Mouse (Mus musculus): Measurements from ENCODE around the gene Gps2. TPM values are rescaled to one million over a fixed set of nuclear protein-coding genes. Genes with fewer than 3 reads are reported as not detected.
"Not testable (repeated sequence)": the region's sequence is repeated elsewhere in the genome, so short reads cannot be mapped to it uniquely, and the experiment has no call there.

Gene Gps2
- polyA plus RNA-seq, 2 experiments from 2014 or later, result 90.7 to 106 TPM

DNA sequence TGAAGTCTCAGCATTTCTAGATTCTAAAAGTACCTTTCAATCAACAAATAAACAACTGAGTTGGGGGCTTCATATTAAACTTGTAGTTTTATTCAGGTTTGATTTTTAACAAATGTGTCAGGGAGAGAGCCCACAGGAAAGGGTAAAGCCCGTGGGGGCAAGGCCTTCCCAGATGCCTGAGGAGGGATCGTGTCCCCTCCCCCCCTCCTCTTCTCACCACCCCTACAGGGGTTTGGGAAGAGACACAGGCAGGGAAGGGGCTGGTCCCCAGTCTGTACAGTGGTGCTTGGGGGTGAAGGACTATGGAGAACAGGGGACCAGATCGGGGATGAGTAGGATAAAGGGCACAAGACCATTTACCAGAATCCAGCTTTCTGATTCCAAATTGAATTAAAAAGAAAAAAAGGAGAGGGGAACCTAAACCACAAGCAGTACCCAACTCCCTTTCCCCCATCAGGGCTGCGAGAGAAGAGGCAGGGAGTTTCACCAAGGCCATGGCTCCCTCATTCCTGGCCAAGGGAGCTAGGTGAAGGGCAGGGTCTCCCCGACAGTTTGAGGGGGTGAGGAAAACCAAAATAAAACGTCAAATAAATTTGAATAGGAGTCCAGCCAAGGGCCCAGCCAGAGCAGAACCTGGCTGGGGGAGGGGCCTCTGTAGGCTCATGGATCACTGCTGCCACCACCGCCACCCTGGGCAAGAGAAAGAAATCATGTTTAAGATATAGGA, 3.1 kb downstream of the Gps2 start:
- not testable (repeated sequence) for ATAC-seq

GRCm38 (mm10) chr11:69917379-69917948, 3.8 kb downstream of the Gps2 start:
- ATAC-seq, result no peak

GRCm38 (mm10) chr11:69918118-69918517, 4.4 kb downstream of the Gps2 start:
- ATAC-seq, result no peak

- ATAC-seq, result no peak
These were observed 5.4 kb downstream of the Gps2 start for GRCm38 (mm10) chr11:69919053-69919452.

- peak; percentile 47 for ATAC-seq
These were observed 6.1 kb downstream of the Gps2 start for GRCm38 (mm10) chr11:69919661-69920265.

- no peak for ATAC-seq
These were observed 6.8 kb downstream of the Gps2 start for GRCm38 (mm10) chr11:69920266-69921031.

DNA sequence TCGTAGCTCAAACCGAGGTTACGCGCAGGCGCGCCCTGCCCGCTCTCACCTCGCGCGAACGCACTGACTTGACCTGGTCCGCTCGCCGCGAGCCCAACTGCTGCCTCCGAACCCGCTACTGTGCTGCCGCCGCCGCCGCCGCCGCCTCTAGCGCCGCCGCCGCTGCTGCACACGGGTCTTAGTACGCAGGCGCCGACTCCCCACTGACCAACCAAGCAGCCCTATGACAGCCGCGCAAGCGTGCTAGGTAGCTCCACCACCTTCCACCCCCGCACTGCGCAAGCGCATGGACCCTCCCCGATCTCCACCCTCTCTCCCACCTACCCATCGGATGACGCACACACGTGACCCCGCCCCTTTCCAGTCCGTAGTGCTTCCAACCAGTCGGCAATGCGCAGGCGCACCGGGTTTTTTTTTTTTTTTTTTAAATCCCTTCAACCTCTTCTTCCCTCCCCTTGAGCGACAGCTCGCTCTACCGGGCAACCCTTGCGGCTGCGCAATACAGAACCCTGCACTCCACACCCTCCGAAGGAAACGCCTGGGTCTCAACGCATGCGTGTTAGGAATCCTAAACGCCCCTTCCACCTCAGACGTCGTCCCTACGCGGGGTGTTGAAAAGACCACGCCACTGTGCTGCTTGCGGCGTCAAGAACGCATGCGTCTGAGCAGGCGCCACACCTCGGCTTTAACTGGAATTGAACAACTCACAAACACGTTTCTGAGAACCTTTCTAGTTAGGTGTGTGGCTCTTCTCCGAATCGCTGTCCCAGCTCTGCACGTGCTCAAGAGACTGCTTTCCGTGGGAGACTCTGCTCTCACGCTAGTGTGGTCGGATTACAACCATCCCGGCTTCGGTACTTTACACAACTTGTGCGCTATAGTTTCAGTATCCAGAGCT, 7.7 kb downstream of the Gps2 start, which contains the start of gene Eif5a:
TSS of gene Eif5a (minus strand) at position 845 of the 898 bp plus-strand sequence.
- peak; percentile 77 for ATAC-seq

- ATAC-seq, result no peak
These were observed 8.5 kb downstream of the Gps2 start for GRCm38 (mm10) chr11:69922012-69922756.

- ATAC-seq, result no peak
These were observed 9.1 kb downstream of the Gps2 start for GRCm38 (mm10) chr11:69922796-69923195.

- ATAC-seq, result no peak
These were observed 13.8 kb downstream of the Gps2 start for GRCm38 (mm10) chr11:69927501-69927900.

GRCm38 (mm10) chr11:69929712-69930111, 16.0 kb downstream of the Gps2 start:
- no peak for ATAC-seq

DNA sequence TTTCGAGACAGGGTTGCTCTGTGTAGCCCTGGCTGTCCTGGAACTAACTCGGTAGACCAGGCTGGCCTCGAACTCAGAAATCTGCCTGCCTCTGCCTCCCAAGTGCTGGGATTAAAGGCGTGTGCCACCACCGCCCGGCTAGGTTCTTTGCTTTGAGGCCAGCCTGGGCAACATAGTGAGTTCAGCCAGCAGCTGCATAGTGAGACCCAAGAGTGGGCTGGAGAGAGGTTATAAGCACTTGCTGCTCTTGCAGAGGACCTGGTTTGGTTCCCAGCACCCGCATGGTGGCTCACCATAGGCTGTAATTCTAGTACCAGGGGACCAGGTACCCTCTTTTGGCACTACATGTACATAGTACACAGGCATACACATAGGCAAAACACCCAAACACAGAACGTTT, 16.5 kb downstream of the Gps2 start:
- ATAC-seq, result not testable (repeated sequence)

GRCm38 (mm10) chr11:69930967-69931537, 17.4 kb downstream of the Gps2 start:
- ATAC-seq, result no peak

DNA sequence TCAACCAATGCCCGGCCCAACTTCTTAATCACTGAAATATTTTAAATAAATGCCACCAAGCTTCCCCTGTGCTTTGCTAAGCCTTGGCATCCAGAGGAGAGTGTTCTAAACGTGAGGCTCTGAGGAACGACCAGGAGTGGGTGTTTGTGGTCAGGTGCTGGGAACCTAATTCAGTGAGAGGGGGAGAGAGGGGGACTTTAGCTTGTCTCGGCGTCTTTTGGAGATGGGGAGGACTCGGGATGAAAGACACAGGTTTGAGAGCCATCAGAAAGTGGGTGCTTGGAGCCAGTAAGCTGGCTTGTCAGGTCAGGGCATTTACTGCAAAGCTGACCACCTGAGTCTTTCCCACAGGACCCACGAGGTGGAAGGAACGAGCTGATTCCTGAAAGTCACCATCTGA, 18.1 kb downstream of the Gps2 start:
- ATAC-seq, result no peak

DNA sequence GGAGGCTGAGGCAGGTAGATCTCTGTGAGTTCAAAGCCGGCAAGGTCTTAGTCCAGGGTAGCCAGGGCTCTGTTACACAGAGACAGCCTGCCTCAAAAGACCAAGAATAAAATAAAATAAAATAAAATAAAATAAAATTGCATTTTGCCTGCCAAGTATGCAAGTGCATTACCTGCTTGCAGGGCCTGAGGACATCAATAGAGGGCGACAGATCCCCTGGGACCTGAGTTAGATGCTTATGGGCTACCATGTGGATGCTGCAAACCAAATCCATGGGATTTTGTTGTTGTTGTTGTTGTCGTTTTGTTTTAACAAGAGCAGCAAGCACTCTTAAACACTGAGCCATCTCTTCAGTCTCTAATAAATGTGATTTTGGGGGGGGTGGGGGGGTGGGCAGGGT, 18.6 kb downstream of the Gps2 start:
- ATAC-seq, result no peak

DNA sequence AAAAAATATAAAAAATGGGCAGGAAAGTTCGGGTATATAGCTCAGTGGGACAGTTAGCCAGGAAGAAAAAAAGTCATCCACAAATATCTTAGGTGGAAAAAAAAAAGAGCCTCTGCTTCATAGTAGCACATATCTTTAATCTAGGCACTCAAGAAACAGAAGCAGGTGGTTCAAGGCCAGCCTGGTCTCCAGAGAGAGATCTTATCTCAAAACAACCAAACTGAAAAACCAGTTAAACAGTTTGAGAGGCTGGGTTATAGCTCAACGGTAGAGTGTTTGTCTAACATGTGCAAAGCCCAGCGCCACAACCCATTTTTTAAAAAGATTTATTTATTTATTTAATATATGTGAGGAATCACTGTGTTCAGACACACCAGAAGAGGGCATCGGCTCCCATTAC, 19.4 kb downstream of the Gps2 start:
- ATAC-seq, result no peak

- ATAC-seq, result peak; percentile 47
These were observed 20.5 kb downstream of the Gps2 start for GRCm38 (mm10) chr11:69934169-69934568.

DNA sequence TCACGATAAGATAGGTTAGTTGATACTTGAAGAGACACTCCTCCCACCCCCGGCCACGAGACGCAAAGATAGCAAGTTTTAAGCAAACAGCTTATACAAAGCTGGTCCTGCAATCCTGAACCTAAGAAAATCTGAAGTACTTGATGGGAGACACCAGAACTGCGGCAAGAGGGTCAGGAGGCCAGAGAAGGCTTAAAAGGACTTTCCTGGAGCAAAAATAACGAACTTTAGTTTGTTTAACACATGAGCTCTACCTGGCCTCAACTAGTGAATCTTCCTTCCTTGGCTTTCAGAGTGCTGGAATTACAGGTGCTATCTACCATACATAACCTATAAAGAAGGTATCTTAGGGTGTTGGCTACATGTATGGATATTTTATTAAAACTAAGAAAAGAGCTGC, 21.0 kb downstream of the Gps2 start:
- ATAC-seq, result no peak

DNA sequence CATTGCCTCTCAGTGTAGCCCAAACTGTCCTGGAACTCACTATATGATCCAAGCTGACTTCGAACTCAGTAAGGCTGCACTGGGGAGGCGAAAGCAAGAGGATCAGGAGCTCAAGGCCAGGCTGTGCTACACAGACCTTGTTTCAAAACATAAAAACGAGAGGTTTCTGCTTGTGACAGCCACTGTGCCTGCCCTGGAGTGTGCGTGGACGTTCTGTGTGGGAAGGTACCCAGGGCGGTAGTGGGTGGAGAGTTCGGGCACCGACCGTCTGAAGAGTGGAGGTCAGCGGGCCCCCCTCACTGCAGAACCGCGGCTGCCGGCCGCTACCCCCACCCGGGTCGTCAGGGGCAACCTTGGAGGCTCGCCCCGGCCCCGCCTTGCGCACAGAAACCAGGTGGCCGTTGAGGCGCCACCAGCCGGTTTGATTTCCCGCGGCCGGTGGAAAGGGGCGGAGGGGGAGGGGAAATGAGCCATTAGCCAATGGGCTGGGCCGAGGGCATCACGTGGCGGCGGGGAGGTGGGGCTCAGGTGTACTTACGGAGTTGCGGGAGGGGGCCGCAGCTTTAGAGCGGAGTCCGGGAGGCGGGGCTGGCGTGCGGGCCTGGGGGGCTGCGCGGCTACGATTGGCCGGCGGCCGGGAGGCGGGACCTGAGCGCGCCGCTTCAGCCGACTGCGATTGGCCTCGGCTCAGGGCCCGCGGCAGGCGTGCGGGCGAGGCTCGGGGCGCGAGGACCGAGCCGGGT, 21.6 kb downstream of the Gps2 start, which contains the start of gene Ybx2:
TSS of gene Ybx2 (plus strand) at position 660 of the 743 bp plus-strand sequence.
- peak; percentile 77 for ATAC-seq

DNA sequence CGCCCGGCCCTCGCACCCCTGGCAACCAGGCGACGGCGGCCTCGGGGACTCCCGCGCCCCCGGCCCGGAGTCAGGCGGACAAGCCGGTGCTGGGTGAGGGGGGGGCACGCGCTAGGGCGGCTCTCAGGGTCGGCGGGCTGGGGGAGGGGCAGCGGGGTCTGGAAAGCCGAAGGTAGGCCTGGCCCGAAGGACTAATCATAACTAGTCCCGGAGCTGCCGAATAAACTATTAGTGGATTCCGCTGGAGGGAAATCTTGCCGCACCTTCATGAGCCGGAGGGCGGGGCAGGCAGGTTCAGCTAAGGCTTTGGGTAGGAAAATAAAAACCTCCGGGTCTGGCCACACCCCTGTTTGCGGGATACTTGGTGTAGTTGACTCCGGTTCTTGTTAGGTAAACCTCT, 22.5 kb downstream of the Gps2 start:
- no peak for ATAC-seq
